Mouse (Mus musculus): ENCODE measurements around the gene Ascc1. TPM values are rescaled to one million over a fixed set of nuclear protein-coding genes. Genes with fewer than 3 reads are reported as not detected.
A peak's percentile ranks its signal among the peaks of the same experiment; 100 is the strongest.

Ascc1 gene
- polyA plus RNA-seq, 1 experiment from 2014 or later = 47.8 TPM

GRCm38 (mm10) chr10:60080171-60080570 lies 77.6 kb downstream of the Ascc1 start:
- WGBS = 72% methylated on average over 3 of the region's 3 CpGs
- no peak overlapping the region for H3K9ac ChIP-seq
- H3K4me2 ChIP-seq (replicated peaks) = no peak overlapping the region
- ATAC-seq (ENCODE audit: insufficient number of reproducible peaks, low FRiP score, low TSS enrichment, low read depth) = no peak
- peak overlapping the region; percentile 80 for H3K27ac ChIP-seq (replicated peaks)
- no peaks in the 10 kb centered on the region for H3K36me3 ChIP-seq
- H3K9me3 ChIP-seq (replicated peaks) = no peaks in the 10 kb centered on the region
- H3K4me3 ChIP-seq (replicated peaks) = no peak overlapping the region
- no peaks in the 10 kb centered on the region for H3K27me3 ChIP-seq
- peaks cover 45% of the 10 kb centered on the region for H3K4me1 ChIP-seq

GRCm38 (mm10) chr10:60080601-60080981 lies 78.0 kb downstream of the Ascc1 start:
- H3K9me3 ChIP-seq (replicated peaks) = no peaks in the 10 kb centered on the region
- peaks cover 45% of the 10 kb centered on the region for H3K4me1 ChIP-seq
- H3K9ac ChIP-seq = no peak overlapping the region
- peak overlapping the region; percentile 80 for H3K27ac ChIP-seq (replicated peaks)
- WGBS = 26% methylated on average over 5 of the region's 5 CpGs
- no peak; the same call in 1 of the 2 replicates for ATAC-seq (ENCODE audit: insufficient number of reproducible peaks, low FRiP score, low TSS enrichment, low read depth)
- no peak overlapping the region for H3K4me2 ChIP-seq (replicated peaks)
- no peaks in the 10 kb centered on the region for H3K36me3 ChIP-seq
- H3K4me3 ChIP-seq (replicated peaks) = no peak overlapping the region
- H3K27me3 ChIP-seq = no peaks in the 10 kb centered on the region

- 0 out of 2 replicates have a peak overlapping the region, but pooled peaks have one; percentile 3 for H3K4me2 ChIP-seq (replicated peaks)
- peaks cover 45% of the 10 kb centered on the region for H3K4me1 ChIP-seq
These were observed 78.6 kb downstream of the Ascc1 start for GRCm38 (mm10) chr10:60080982-60081825.

GRCm38 (mm10) chr10:60081905-60082304 lies 79.3 kb downstream of the Ascc1 start:
- H3K36me3 ChIP-seq = no peaks in the 10 kb centered on the region
- no peaks in the 10 kb centered on the region for H3K27me3 ChIP-seq
- peaks cover 45% of the 10 kb centered on the region for H3K4me1 ChIP-seq
- WGBS = 52% methylated on average over 5 of the region's 5 CpGs
- no peak overlapping the region for H3K9ac ChIP-seq
- ATAC-seq (ENCODE audit: insufficient number of reproducible peaks, low FRiP score, low TSS enrichment, low read depth) = peak; percentile 27; the same call in 1 of the 2 replicates
- H3K4me2 ChIP-seq (replicated peaks) = no peak overlapping the region
- peak overlapping the region; percentile 80; the same call in 1 of the 2 replicates for H3K27ac ChIP-seq (replicated peaks)
- H3K4me3 ChIP-seq (replicated peaks) = no peak overlapping the region
- no peaks in the 10 kb centered on the region for H3K9me3 ChIP-seq (replicated peaks)

More at GRCm38 (mm10) chr10:60080982-60081825, 78.6 kb downstream of the Ascc1 start:
- WGBS = 40% methylated on average over 21 of the region's 21 CpGs
- Histone ChIP-seq H3K9me3 (replicated peaks) (no peaks in the 10 kb centered on the region), H3K27me3 (no peaks in the 10 kb centered on the region), H3K9ac (no peak overlapping the region), H3K36me3 (no peaks in the 10 kb centered on the region), H3K4me3 (replicated peaks) (no peak overlapping the region), H3K27ac (replicated peaks) (peak overlapping the region; percentile 80)
- ATAC-seq (ENCODE audit: insufficient number of reproducible peaks, low FRiP score, low TSS enrichment, low read depth) = peak; percentile 39; the same call in 1 of the 2 replicates

GRCm38 (mm10) chr10:60084065-60084464 lies 81.5 kb downstream of the Ascc1 start:
- Histone ChIP-seq H3K9ac (no peak overlapping the region), H3K4me1 (peaks cover 30% of the 10 kb centered on the region), H3K27me3 (no peaks in the 10 kb centered on the region), H3K4me2 (replicated peaks) (no peak overlapping the region), H3K36me3 (no peaks in the 10 kb centered on the region), H3K4me3 (replicated peaks) (no peak overlapping the region), H3K9me3 (replicated peaks) (no peaks in the 10 kb centered on the region), H3K27ac (replicated peaks) (no peak overlapping the region)
- WGBS = 88% methylated on average over 4 of the region's 4 CpGs
- no peak for ATAC-seq (ENCODE audit: insufficient number of reproducible peaks, low FRiP score, low TSS enrichment, low read depth)

GRCm38 (mm10) chr10:60092311-60092710 lies 89.7 kb downstream of the Ascc1 start:
- no peaks in the 10 kb centered on the region for H3K36me3 ChIP-seq

GRCm38 (mm10) chr10:60093751-60094150 lies 91.1 kb downstream of the Ascc1 start:
- Histone ChIP-seq H3K9me3 (replicated peaks) (no peaks in the 10 kb centered on the region), H3K4me2 (replicated peaks) (no peak overlapping the region)

More at GRCm38 (mm10) chr10:60092311-60092710, 89.7 kb downstream of the Ascc1 start:
- Histone ChIP-seq H3K9me3 (replicated peaks) (no peaks in the 10 kb centered on the region), H3K4me2 (replicated peaks) (no peak overlapping the region), H3K27ac (replicated peaks) (no peak overlapping the region), H3K9ac (no peak overlapping the region), H3K4me3 (replicated peaks) (no peak overlapping the region), H3K27me3 (no peaks in the 10 kb centered on the region), H3K4me1 (no peaks in the 10 kb centered on the region)
- ATAC-seq (ENCODE audit: insufficient number of reproducible peaks, low FRiP score, low TSS enrichment, low read depth) = no peak
- 84% methylated on average over 2 of the region's 2 CpGs for WGBS

GRCm38 (mm10) chr10:60095558-60095957 lies 93.0 kb downstream of the Ascc1 start:
- peaks cover 10% of the 10 kb centered on the region; the same call in 1 of the 2 replicates for H3K36me3 ChIP-seq
- no peak overlapping the region for H3K4me3 ChIP-seq (replicated peaks)
- H3K9me3 ChIP-seq (replicated peaks) = no peaks in the 10 kb centered on the region
- H3K27ac ChIP-seq (replicated peaks) = no peak overlapping the region
- WGBS = 85% methylated on average over 2 of the region's 2 CpGs
- no peaks in the 10 kb centered on the region for H3K27me3 ChIP-seq
- H3K4me2 ChIP-seq (replicated peaks) = no peak overlapping the region
- H3K9ac ChIP-seq = no peak overlapping the region
- H3K4me1 ChIP-seq = no peaks in the 10 kb centered on the region
- no peak for ATAC-seq (ENCODE audit: insufficient number of reproducible peaks, low FRiP score, low TSS enrichment, low read depth)

More at GRCm38 (mm10) chr10:60093751-60094150, 91.1 kb downstream of the Ascc1 start:
- Histone ChIP-seq H3K27me3 (no peaks in the 10 kb centered on the region), H3K4me1 (no peaks in the 10 kb centered on the region), H3K4me3 (replicated peaks) (no peak overlapping the region), H3K27ac (replicated peaks) (no peak overlapping the region), H3K9ac (no peak overlapping the region), H3K36me3 (peaks cover 5% of the 10 kb centered on the region; the same call in 1 of the 2 replicates)
- ATAC-seq (ENCODE audit: insufficient number of reproducible peaks, low FRiP score, low TSS enrichment, low read depth) = no peak
- 57% methylated on average over 2 of the region's 2 CpGs for WGBS

GRCm38 (mm10) chr10:60096302-60096701 lies 93.7 kb downstream of the Ascc1 start:
- 67% methylated on average over 1 of the region's 1 CpGs for WGBS
- Histone ChIP-seq H3K27ac (replicated peaks) (no peak overlapping the region), H3K9me3 (replicated peaks) (no peaks in the 10 kb centered on the region), H3K4me3 (replicated peaks) (no peak overlapping the region), H3K9ac (no peak overlapping the region), H3K27me3 (no peaks in the 10 kb centered on the region), H3K4me1 (no peaks in the 10 kb centered on the region), H3K36me3 (peaks cover 10% of the 10 kb centered on the region; the same call in 1 of the 2 replicates), H3K4me2 (replicated peaks) (no peak overlapping the region)
- ATAC-seq (ENCODE audit: insufficient number of reproducible peaks, low FRiP score, low TSS enrichment, low read depth) = no peak

GRCm38 (mm10) chr10:60097146-60097545 lies 94.5 kb downstream of the Ascc1 start:
- 90% methylated on average over 9 of the region's 9 CpGs for WGBS

GRCm38 (mm10) chr10:60097774-60098173 lies 95.2 kb downstream of the Ascc1 start:
- H3K9ac ChIP-seq = no peak overlapping the region
- H3K27me3 ChIP-seq = no peaks in the 10 kb centered on the region
- no peaks in the 10 kb centered on the region for H3K9me3 ChIP-seq (replicated peaks)
- ATAC-seq (ENCODE audit: insufficient number of reproducible peaks, low FRiP score, low TSS enrichment, low read depth) = no peak
- H3K4me1 ChIP-seq = no peaks in the 10 kb centered on the region
- H3K4me2 ChIP-seq (replicated peaks) = no peak overlapping the region
- WGBS = 74% methylated on average over 5 of the region's 5 CpGs
- H3K4me3 ChIP-seq (replicated peaks) = no peak overlapping the region
- no peak overlapping the region for H3K27ac ChIP-seq (replicated peaks)
- H3K36me3 ChIP-seq = peaks cover 10% of the 10 kb centered on the region; the same call in 1 of the 2 replicates

More at GRCm38 (mm10) chr10:60097146-60097545, 94.5 kb downstream of the Ascc1 start:
- peaks cover 10% of the 10 kb centered on the region; the same call in 1 of the 2 replicates for H3K36me3 ChIP-seq
- no peak overlapping the region for H3K4me3 ChIP-seq (replicated peaks)
- no peak for ATAC-seq (ENCODE audit: insufficient number of reproducible peaks, low FRiP score, low TSS enrichment, low read depth)
- H3K9me3 ChIP-seq (replicated peaks) = no peaks in the 10 kb centered on the region
- H3K27me3 ChIP-seq = no peaks in the 10 kb centered on the region
- no peak overlapping the region for H3K27ac ChIP-seq (replicated peaks)
- H3K4me1 ChIP-seq = no peaks in the 10 kb centered on the region
- H3K4me2 ChIP-seq (replicated peaks) = no peak overlapping the region
- no peak overlapping the region for H3K9ac ChIP-seq
